Mouse (Mus musculus) C2C12 (cell line): ENCODE measurements around the gene Cct8.

Source experiments
- CTCF ChIP-seq: IDR thresholded peaks from one replicate; pipeline ENCODE4 v1.5.1; 2011; ENCODE audit not compliant: control insufficient read depth, insufficient read depth, insufficient read length
- USF1 ChIP-seq: IDR thresholded peaks from one replicate; pipeline ENCODE4 v1.6.1; 2011; ENCODE audit warnings: low read depth, mild to moderate bottlenecking, control low read depth, moderate library complexity

DNA sequence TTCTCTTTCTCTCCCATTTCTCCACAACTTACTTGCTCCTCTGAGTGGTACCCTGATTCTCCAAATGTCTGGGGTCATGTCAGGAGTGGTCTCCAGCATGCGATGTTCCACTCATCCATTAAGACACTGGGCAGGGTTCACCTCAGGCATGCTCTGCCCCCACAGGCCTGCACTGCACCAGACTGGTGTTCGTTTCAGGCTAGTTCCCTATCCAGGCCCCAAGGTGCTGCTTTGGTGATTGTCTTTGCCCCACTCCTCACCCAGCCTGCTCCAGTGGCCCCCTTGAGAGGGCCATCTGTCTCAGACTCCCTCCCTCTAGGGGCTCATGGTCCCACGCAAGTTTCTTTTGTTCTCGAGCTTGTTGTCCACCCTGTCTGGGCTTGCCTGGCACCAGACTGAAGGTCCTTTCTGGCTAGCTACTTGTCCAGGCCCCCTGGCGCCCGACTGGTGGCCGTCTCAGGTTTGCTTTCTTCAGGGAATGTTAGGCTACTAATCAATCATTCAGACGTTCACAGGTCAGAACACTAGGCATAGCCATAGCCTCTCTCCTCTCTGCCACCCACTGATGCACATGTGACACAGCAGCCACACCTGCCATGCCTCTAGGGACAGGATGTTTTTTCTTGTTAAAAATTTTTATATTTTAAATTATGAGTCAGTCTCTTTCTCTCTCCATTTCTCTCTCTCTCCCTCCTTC lies 32.0 kb upstream of the Cct8 start:
- no peak for TF ChIP-seq CTCF
- TF ChIP-seq USF1: no peak
